Mouse (Mus musculus): ENCODE data around the gene Klra3. TPM values are rescaled to one million over a fixed set of nuclear protein-coding genes. Genes with fewer than 3 reads are reported as not detected.
"Not testable (repeated sequence)": the region's sequence is repeated elsewhere in the genome, so short reads cannot be mapped to it uniquely, and the experiment has no call there.

Klra3 gene
- total RNA-seq (2021): not detected
- long read RNA-seq, experiment 1: 0 reads
- long read RNA-seq, experiment 2: 0 reads

DNA sequence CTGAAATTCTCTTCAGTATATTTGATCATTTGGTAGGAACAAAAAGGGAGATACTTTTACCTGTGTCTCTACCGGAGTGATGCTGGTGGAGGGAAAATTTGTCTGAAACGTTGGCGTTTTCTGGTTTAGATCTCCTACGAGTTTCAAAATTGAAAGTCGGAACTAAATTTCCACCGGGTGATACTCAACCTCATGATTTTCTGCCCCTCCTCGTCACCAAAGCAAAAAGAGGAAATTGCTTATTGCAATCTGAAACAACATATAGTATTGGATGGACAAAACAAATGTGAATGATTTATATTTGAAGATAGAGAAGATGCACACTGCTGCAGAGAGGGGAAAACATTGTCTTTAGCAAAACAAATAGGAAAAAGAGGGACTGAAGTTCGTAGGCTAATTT lies at the start of gene Klra3:
Gene Klra3, minus strand, starts transcription at position 164 of the 400 bp plus-strand sequence.
- intact Hi-C loops (cut with DNase I): no loop called here
- no peak for DNase-seq (ENCODE audit: low spot score in 2 of 2)

DNA sequence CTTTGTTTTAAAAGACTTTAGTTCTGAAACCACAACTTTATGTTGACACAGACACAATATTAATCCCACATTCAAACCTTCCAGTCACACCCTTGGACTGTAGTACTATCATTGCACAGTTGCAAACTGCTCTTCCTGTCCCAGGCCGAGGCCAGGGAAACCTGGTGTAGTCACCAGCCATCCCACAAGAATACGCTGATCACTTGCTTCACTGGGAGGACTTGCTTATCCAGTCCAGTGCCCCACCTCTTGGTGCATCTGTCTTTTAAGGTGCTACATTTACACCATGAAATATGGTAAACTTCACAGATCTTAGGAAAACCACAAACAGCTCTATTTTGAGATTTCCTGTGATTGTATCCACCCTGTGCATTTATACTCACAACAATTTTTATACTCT lies 49.4 kb upstream of the Klra3 start, which contains the start of gene Klra1:
Gene Klra1, minus strand, starts transcription at position 125 of the 400 bp plus-strand sequence.
- no peak for DNase-seq (ENCODE audit: low spot score in 2 of 2)
- intact Hi-C loops (cut with DNase I): no loop called here

DNA sequence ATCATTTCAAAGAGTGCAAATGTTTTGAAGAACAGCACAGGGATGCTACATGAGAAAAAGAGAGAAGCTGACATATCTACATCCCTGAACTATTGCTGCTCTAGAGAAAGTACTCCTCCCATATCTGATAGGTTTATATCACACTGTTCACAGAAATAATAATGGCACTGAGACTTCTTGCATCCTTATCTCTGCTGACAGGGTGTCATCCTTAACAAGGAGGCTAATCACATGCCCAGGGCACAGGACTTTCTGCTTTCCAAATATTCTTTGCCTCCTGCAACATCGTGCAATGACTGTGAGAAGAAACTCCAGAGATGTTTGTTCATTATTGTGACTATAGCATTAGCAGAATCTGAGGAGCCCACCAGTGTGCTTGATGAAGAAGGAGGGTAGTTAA lies 48.4 kb upstream of the Klra3 start:
- no peak for DNase-seq (ENCODE audit: low spot score in 2 of 2)
- intact Hi-C loops (cut with DNase I): no loop called here

DNA sequence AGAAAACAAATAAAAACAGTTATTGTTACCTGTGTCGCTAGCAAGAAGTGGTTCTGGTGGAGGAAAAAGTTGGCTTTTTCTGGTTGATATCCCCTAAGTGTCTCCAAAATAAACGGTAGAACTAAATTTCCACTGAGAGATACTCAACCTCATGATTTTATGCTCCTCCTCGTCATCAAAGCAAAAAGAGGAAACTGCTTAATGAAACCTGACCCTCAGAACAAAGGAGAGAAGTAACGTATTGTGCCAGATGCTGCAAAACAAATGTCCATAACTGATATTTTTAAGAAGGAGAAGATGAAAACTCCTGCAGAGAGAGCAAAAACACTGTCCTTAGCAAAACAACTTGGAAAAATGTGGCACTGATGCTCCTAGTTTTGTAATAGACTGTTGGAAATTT lies 45.0 kb upstream of the Klra3 start:
- intact Hi-C loops (cut with DNase I): no loop called here
- DNase-seq (ENCODE audit: low spot score in 2 of 2): no peak

DNA sequence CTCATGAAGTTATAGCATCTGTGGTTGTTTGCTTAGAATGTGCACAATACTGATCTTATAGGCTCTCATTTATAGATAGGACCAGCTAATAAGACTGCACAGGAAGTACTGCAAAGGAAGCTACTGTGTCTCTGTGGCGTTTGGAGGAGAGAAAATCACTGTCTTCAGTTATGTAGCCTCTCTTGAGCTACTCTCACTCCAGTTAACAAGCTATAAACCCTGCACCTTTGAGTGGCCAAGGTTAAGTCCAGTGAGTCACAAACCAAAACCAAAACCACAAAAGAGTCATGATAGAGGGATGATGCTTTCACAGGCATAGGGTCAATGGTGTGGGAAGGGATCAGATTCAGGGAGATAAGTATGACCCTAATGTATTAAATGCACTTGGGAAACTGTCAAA lies 8.0 kb upstream of the Klra3 start:
- DNase-seq (ENCODE audit: low spot score in 2 of 2); intact Hi-C loops (cut with DNase I): not testable (repeated sequence)

DNA sequence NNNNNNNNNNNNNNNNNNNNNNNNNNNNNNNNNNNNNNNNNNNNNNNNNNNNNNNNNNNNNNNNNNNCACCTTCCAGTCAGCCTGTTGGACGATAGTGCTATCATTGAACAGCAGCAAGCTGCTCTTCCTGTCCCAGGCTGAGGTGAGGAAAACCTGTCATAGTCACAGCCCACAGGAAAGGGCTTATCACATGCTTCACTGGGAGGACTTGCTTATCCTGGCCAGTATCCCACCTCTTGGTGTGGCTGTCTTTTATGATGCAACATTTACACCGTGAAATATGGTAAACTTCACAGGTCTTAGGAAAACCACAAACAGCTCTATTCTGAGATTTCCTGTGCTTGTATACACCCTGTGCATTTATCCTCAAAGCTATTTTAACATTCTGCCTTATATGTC lies 4.6 kb upstream of the Klra3 start:
- not testable (repeated sequence) for DNase-seq (ENCODE audit: low spot score in 2 of 2)
- intact Hi-C loops (cut with DNase I): loop anchor here (5.0 kb wide), 1 partner anchor 145 kb away; no protein-coding TSS in a partner anchor

DNA sequence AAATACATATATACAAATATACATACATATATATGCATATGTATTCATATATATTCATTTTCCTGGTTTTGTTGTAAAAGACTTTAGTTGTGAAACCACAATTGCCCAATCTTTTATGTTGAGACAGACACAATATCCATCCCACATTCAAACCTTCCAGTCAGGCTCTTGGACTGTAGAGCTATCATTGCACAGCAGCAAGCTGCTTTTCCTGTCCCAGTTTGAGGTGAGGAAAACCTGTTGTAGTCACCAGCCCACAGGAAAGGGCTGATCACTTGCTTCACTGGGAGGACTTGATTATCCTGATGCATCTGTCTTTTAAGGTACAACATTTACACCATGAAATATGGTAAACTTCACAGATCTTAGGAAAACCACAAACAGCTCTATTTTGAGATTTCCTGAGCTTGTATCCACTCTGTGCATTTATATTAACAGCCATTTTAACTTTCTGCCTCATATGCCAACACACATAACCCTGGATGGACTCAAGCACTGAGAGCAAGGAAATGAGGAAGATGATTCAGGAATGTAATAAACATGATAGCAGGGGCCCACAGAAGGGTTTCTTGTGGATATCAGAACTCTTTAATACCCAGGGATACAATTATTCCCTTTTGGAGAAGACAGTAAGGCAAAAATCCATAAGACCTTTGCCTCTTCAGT lies 49.3 kb downstream of the Klra3 start:
- intact Hi-C loops (cut with DNase I): no loop called here
- no peak for DNase-seq (ENCODE audit: low spot score in 2 of 2)

DNA sequence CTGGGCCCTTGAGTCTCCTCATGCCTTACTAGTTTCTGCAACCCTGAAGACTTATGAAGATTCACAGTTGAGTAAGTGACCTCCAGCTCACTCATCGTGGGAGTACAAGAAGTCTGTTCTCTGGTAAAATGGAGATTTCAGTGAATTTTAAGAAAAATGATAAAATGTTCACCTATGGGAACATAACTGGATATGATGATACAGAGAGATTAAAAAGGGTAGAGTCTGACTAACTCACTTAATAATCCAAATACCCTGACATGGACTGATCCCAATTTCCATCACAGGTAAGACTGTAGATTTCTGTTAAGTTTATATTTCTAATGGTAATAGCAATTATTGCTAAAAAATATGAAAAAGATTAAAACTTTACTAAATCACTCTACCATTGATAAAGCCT lies 55.5 kb downstream of the Klra3 start, which contains the start of gene Klra10:
Gene Klra10, minus strand, starts transcription at position 101 of the 400 bp plus-strand sequence.
- DNase-seq (ENCODE audit: low spot score in 2 of 2); intact Hi-C loops (cut with DNase I): not testable (repeated sequence)

Other genes starting within 250 kb of the Klra3 start
- not detected for gene Klra8, start 207.7 kb downstream of the Klra3 start, total RNA-seq (2021)
- gene Klra9, start 144.5 kb downstream of the Klra3 start, total RNA-seq (2021): not detected
- gene Klra7, start 104.3 kb downstream of the Klra3 start, total RNA-seq (2021): not detected
- gene Klra10, start 55.6 kb downstream of the Klra3 start, total RNA-seq (2021): not detected
- not detected for gene Klra1, start 49.3 kb upstream of the Klra3 start, total RNA-seq (2021)

All from left cerebral cortex, postnatal 14 days (tissue).